Mouse (Mus musculus) forebrain, embryonic 10.5 days (tissue): ENCODE measurements around the gene Rnf150. TPM values are rescaled to one million over a fixed set of nuclear protein-coding genes. Genes with fewer than 3 reads are reported as not detected.

Experiments
- DNase-seq: peaks from one replicate; pipeline ENCODE4 v3.0.0-alpha.2; 2017; ENCODE audit warnings: low spot score; ENCODE audit errors: extremely low spot score
- H3K27ac ChIP-seq: fragments of 300-500 bp; sonication (generic); 2 replicates; pipeline ENCODE4 v1.5.1; 2016; ENCODE audit warnings: mild to moderate bottlenecking
- H3K27me3 ChIP-seq: fragments of 300-500 bp; sonication (generic); 2 replicates; pipeline ENCODE4 v1.6.1; 2016; ENCODE audit warnings: mild to moderate bottlenecking; ENCODE audit not compliant: poor library complexity, severe bottlenecking
- H3K36me3 ChIP-seq: fragments of 300-500 bp; sonication (generic); replicated peaks from 2 replicates; pipeline ENCODE4 v1.6.1; 2016; ENCODE audit warnings: mild to moderate bottlenecking, moderate library complexity
- H3K4me1 ChIP-seq: fragments of 300-500 bp; sonication (generic); 2 replicates; pipeline ENCODE4 v1.6.1; 2016
- H3K4me3 ChIP-seq: fragments of 300-500 bp; sonication (generic); 2 replicates; pipeline ENCODE4 v1.5.1; 2016; ENCODE audit warnings: mild to moderate bottlenecking, moderate library complexity
- H3K9me3 ChIP-seq: fragments of 300-500 bp; sonication (generic); 2 replicates; pipeline ENCODE4 v1.6.1; 2016; ENCODE audit warnings: mild to moderate bottlenecking, moderate library complexity
- WGBS: fragments of 180-500 bp; shearing (Covaris S2); methylation state at CpG from one replicate; pipeline ENCODE4 v1.1.7; 2016; 5-methylcytosine and 5-hydroxymethylcytosine counted together
- polyA plus RNA-seq: library from polyadenylated mRNA; unstranded; fragments of >200 nt; fragmentation: Nextera tagmentation; extraction: Ambion mirVana; gene quantifications from 2 replicates; pipeline ENCODE4 v1.2.1, GENCODE M21; 2016

The Rnf150 gene
- polyA plus RNA-seq, 1 experiment from 2014 or later = 1.3 TPM

DNA sequence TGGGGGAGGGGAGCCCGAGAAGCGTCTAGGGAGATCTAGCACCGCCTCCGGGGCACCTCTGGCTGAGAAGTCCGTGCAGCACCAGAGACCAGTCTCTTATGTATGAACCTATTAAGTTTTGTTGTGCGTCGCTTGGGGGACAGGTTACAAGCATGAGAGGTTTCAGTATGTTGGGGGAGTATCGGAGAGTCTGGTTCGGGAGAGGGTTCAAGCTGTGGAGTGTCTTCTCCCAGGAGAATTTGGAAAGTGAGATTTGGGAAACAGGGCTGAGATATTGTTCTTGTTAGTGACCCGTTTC lies 1.3 kb downstream of the Rnf150 start:
- peak overlapping the region; percentile 94 for H3K27ac ChIP-seq
- peaks cover 4% of the 10 kb centered on the region; the same call in 1 of the 2 replicates for H3K27me3 ChIP-seq
- no peaks in the 10 kb centered on the region for H3K9me3 ChIP-seq
- H3K4me3 ChIP-seq = peak overlapping the region; percentile 85
- peaks cover 25% of the 10 kb centered on the region for H3K4me1 ChIP-seq
- WGBS = 4% methylated on average over 10 of the region's 10 CpGs
- no peaks in the 10 kb centered on the region for H3K36me3 ChIP-seq
- DNase-seq = no peak

DNA sequence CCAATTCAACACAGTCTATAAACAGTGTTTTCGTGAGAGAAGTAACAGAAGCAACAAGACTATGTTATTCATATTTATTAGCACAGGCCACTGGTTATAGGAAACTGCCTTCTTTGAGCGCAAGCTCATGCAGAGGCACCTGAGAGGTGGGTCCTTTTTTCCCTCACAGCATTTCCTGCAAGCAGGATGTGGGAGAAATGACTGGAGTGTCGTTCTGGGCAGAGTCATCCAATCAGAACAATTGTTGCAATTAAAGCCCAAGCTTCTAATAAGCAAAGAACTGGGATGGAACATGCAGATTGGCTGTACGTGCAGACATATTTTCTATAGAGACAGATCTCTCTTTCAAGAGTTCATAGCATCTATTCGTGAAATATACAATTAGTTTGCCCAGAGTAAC lies 2.1 kb downstream of the Rnf150 start:
- 66% methylated on average over 5 of the region's 5 CpGs for WGBS
- Histone ChIP-seq H3K4me3 (peak overlapping the region; percentile 85), H3K27me3 (peaks cover 4% of the 10 kb centered on the region; the same call in 1 of the 2 replicates), H3K27ac (no peak overlapping the region), H3K9me3 (no peaks in the 10 kb centered on the region), H3K36me3 (no peaks in the 10 kb centered on the region), H3K4me1 (peaks cover 25% of the 10 kb centered on the region)
- no peak for DNase-seq

DNA sequence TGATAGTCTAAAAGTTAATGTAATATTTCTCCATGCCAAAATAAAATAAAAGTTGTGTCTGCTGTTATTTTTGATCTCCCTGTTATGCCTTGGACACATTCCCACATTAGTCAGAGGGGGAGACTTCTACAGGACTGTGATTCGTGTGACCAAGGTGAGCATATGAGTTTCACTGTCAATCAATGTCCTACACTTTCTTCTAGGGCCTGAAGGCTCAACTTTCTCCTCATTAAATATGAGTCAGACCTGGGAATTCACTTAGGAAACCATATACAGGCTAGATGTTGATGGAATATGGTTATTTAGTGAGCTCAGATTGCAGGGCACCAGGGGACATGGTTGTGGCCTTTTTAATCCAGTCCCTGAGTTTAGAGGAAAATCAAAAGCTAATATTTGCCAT lies 3.1 kb downstream of the Rnf150 start:
- WGBS = 76% methylated on average over 1 of the region's 1 CpGs
- no peak for DNase-seq
- Histone ChIP-seq H3K27me3 (peaks cover 4% of the 10 kb centered on the region; the same call in 1 of the 2 replicates), H3K4me3 (no peak overlapping the region), H3K4me1 (peaks cover 25% of the 10 kb centered on the region), H3K27ac (no peak overlapping the region), H3K9me3 (no peaks in the 10 kb centered on the region), H3K36me3 (no peaks in the 10 kb centered on the region)

DNA sequence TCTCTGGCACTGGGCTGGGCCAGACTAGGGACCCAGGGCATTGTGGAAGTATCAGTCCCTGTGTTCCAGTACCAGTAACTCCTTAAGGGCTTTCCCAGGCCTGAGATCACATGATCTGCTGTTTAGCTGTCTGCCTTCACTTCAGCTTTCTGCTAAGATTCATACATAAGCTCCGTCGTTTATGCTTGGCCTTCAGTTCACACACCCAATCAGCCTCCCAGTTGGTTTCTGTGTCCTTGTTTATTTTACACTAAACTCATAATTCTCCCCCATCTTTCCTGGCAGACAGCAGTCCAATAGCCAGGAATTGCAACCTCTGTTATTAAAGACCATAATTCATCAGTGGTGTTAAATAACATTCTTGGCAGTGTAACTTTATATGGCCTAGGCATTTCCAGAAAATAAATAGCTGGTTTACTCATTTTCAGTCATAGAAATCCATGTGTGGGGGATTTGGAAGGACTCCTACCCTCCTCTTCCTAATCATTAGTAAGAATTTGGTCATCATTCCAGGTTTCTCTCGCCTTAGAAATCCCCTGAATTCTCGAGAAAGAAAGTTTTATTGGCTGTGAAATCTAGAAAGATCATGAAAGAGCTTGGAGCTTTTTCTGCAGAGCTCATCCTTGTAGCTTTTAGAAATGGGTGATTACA lies 7.8 kb downstream of the Rnf150 start:
- H3K27me3 ChIP-seq = no peaks in the 10 kb centered on the region
- 89% methylated on average over 4 of the region's 4 CpGs for WGBS
- H3K4me3 ChIP-seq = no peak overlapping the region
- no peaks in the 10 kb centered on the region for H3K9me3 ChIP-seq
- DNase-seq = no peak
- H3K36me3 ChIP-seq = no peaks in the 10 kb centered on the region
- H3K4me1 ChIP-seq = peaks cover 4% of the 10 kb centered on the region; the same call in 1 of the 2 replicates
- no peak overlapping the region for H3K27ac ChIP-seq

DNA sequence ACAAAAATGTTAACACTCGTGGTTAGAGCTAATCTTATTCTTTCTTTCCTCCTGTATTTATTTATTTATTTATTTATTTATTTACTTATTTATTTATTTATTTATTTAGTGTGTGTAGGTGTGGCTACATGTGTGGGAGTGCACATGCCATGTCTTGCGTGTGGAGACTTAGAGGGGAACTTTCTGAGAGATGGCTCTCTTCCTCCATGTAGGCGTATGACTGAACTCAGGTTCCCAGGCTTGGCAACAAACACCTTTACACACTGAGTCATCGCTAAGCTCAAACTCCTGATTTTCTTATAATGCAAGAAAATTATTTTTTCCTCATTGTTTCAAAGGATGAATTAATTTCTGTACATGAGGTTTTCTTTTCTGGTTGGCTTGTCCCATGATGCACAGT lies 8.8 kb downstream of the Rnf150 start:
- no peaks in the 10 kb centered on the region for H3K36me3 ChIP-seq
- DNase-seq = no peak
- no peaks in the 10 kb centered on the region for H3K4me1 ChIP-seq
- H3K4me3 ChIP-seq = no peak overlapping the region
- H3K27me3 ChIP-seq = no peaks in the 10 kb centered on the region
- H3K9me3 ChIP-seq = no peaks in the 10 kb centered on the region
- H3K27ac ChIP-seq = no peak overlapping the region
- 90% methylated on average over 4 of the region's 4 CpGs for WGBS

DNA sequence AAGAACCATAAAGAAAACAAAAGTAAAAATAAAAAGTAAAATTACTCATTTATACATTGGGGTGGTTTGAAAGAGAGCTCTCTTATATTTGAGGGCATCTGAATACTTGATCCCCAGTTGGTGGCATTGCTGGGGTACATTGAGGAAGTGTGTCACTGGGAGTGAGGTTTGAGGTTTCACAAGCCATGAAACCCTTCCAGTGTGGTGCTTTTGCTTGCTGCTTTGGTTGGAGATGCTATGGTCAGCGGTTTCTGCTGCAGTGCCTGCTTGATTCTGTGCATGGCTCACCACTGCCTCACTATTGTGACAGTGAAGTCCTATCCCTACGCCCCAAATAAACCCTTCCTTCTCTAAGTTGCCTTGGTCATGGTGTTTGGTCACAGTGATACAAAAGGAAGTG lies 10.9 kb downstream of the Rnf150 start:
- DNase-seq = no peak
- whole genome bisulfite sequencing = 77% methylated on average over 2 of the region's 2 CpGs
- Histone ChIP-seq H3K9me3 (no peaks in the 10 kb centered on the region), H3K27ac (no peak overlapping the region), H3K36me3 (no peaks in the 10 kb centered on the region), H3K4me3 (no peak overlapping the region), H3K4me1 (no peaks in the 10 kb centered on the region), H3K27me3 (no peaks in the 10 kb centered on the region)

DNA sequence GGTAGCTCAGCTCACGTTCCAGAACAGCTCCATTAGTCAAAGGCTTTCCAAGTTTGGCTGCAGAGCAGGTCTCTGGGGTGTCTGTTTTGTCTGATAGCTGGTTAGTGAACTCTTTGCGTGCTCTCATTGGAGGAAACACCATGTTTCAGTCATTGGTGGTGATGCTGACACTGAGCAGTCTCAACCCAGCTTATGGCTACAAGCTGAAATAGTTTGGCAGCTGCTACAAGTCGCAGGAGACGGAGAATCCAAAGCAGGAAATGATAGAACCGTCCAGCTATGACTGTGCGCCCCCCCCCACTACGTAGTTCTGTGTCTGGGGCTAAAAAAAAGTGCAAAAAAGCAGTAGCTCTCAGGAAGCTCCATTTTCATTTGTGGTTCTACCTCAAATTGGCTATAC lies 12.0 kb downstream of the Rnf150 start:
- Histone ChIP-seq H3K9me3 (no peaks in the 10 kb centered on the region), H3K36me3 (no peaks in the 10 kb centered on the region), H3K4me1 (no peaks in the 10 kb centered on the region), H3K27me3 (no peaks in the 10 kb centered on the region), H3K27ac (no peak overlapping the region), H3K4me3 (no peak overlapping the region)
- 86% methylated on average over 7 of the region's 7 CpGs for WGBS
- no peak for DNase-seq

DNA sequence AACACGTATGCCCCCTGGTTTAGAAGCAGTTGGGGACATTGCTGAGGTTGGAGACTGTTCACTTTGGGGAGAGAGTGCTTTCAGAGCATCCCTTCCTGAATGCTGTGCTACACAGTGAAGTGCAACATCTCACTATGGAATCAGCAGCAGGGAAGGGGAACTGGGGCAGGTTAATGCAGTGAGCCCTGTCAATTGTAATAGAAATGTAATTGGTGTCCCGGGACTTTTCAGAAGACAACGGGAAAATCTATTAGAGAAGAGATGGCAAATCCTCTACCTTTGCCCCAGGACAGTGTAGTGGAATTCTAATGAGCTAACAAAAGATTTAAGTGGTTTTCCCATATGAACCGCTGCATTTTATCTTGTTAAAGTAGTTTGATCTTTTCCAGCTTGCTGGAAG lies 21.3 kb downstream of the Rnf150 start:
- Histone ChIP-seq H3K4me1 (no peaks in the 10 kb centered on the region), H3K4me3 (no peak overlapping the region), H3K27me3 (no peaks in the 10 kb centered on the region), H3K36me3 (no peaks in the 10 kb centered on the region), H3K27ac (no peak overlapping the region), H3K9me3 (no peaks in the 10 kb centered on the region)
- no peak for DNase-seq
- WGBS = 85% methylated on average over 4 of the region's 4 CpGs

DNA sequence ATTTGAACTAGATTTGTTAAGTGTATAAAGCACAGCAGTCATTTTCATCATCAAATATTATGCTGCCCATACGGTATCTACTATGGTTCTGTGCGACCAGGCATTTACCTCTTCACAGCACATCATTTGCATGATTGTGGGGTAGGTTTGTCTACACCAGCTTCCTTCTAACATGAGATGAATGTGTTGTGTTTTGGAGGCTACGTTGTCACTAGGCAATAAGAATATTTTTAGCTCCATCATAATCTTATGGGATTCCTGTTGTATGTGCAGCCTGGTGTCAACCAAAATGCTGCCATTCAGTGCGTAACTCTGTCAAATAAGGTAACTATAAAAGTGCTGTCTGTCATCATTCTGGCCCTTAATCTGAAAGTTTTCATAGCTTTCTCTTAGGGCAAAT lies 24.1 kb downstream of the Rnf150 start:
- Histone ChIP-seq H3K4me1 (no peaks in the 10 kb centered on the region), H3K27ac (no peak overlapping the region), H3K4me3 (no peak overlapping the region), H3K9me3 (no peaks in the 10 kb centered on the region), H3K27me3 (no peaks in the 10 kb centered on the region), H3K36me3 (no peaks in the 10 kb centered on the region)
- no peak for DNase-seq
- 95% methylated on average over 4 of the region's 4 CpGs for WGBS

DNA sequence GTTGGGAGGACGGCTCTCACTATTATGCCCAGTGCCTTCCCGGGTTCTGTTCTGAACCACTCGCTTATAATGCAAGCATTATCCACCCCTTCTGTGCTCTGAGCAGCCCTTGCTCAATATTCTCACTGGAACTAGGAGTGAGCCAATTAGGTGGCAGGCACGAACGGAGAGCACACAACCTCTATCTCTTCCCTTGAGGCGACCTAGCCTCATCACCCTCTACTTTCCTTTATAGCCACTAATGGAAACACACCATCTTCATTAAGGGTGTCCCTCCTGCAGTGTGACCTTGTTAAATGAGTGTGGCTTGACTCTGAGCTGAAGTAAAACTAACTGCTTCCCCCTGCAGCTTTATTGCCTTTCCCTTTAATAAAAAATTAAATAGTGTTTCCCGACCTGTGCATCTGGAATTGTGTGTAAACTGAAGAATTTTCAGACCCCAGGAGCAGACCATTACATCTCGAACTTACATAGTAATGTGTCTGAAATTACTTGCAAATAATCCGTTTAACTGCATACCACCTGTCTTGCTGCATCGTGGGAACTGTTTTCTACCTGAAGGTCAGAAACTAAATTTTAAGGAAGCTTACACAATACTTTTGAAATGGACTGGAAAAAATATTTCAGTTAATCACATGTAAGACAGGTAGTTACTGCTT lies 26.0 kb downstream of the Rnf150 start:
- H3K4me3 ChIP-seq = no peak overlapping the region
- no peak overlapping the region for H3K27ac ChIP-seq
- 86% methylated on average over 10 of the region's 10 CpGs for WGBS
- H3K36me3 ChIP-seq = no peaks in the 10 kb centered on the region
- H3K9me3 ChIP-seq = no peaks in the 10 kb centered on the region
- no peaks in the 10 kb centered on the region for H3K4me1 ChIP-seq
- DNase-seq = no peak
- H3K27me3 ChIP-seq = no peaks in the 10 kb centered on the region

DNA sequence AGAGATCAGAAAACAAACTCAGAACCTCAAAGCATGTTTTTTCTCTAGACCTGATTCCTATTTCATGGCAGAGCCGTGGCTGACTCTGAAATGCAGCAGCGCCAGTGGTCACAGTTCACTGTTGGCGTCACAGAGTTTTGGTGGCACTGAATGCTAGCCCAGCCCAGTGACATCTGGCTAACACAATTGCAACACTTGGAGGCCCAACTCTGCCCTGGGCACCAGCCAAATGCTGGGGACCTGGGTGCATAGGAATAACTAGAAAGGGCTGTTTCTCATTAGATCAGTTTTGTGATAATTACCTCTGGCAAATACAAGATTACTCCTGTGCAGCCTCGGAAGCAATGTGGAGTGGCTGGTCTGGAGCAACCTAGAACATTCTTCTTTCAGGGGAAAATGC lies 31.9 kb downstream of the Rnf150 start:
- WGBS = 83% methylated on average over 4 of the region's 4 CpGs
- Histone ChIP-seq H3K4me1 (no peaks in the 10 kb centered on the region), H3K4me3 (no peak overlapping the region), H3K27ac (no peak overlapping the region), H3K36me3 (no peaks in the 10 kb centered on the region), H3K27me3 (no peaks in the 10 kb centered on the region), H3K9me3 (no peaks in the 10 kb centered on the region)
- DNase-seq = no peak

DNA sequence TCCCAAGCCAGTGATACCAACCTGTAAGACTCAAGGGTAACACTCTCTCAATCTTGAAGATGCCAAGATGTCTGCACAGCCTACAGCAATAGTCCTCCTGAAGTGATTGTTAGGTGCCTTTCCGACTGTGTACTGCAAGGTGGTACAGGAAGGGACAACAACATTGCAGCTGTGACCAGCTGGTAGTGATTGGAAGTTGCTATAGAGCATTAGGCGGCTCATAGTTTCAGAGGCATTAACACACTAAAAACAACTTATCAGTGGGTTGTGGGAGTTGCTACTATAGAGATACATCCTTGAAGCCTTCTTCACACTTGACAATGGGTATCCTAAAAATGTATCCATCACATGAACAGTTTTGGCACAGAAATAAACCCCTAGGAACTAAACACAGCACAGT lies 33.6 kb downstream of the Rnf150 start:
- Histone ChIP-seq H3K27me3 (no peaks in the 10 kb centered on the region), H3K4me3 (no peak overlapping the region), H3K4me1 (peaks cover 9% of the 10 kb centered on the region; the same call in 1 of the 2 replicates), H3K27ac (no peak overlapping the region), H3K9me3 (no peaks in the 10 kb centered on the region), H3K36me3 (no peaks in the 10 kb centered on the region)
- 91% methylated on average over 2 of the region's 2 CpGs for WGBS
- no peak for DNase-seq

DNA sequence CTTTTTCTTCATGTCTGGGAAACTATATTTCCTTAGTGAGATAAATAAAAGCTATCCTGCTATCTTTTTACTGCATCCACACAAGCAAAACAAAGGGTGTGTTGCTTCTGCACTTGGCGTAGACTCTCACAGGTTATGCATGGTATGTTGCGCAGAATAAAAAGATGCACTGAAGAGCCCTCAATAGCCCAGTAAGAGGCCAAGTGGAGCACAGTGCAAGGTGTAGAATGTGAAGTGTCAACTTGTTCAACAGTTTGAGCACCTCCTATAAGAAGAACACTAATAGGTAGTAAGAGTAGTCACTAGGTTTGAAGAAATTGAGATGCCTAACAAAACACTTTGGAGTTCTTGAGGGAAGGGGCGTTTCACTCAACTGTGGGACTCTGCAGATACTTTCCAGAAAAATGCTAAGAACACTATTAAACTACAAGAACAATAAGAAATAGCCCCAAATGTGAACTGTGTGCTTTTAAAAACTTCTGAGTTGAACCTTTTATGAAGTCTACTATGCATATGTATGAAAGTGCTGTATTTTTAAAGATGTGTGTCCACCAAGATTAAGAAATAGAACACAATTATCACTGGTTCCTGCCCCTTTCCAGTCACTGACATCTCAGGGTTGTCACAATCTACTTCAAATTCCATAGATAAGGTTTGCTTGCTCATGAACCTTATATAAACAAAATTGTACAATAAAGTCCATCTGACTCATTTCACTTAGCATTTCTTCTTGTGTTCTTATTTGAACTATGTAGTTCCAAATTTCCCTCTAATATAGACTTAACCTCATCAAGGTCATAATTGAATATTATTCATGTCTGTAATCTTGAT lies 34.7 kb downstream of the Rnf150 start:
- peaks cover 10% of the 10 kb centered on the region; the same call in 1 of the 2 replicates for H3K4me1 ChIP-seq
- no peak overlapping the region for H3K27ac ChIP-seq
- 91% methylated on average over 3 of the region's 3 CpGs for WGBS

More for the DNA sequence above, 34.7 kb downstream of the Rnf150 start:
- no peak overlapping the region for H3K4me3 ChIP-seq
- no peaks in the 10 kb centered on the region for H3K9me3 ChIP-seq
- no peak for DNase-seq
- no peaks in the 10 kb centered on the region for H3K36me3 ChIP-seq
- H3K27me3 ChIP-seq = no peaks in the 10 kb centered on the region
